Mouse (Mus musculus) E14TG2a.4 (cell line): ENCODE measurements around the gene Alg12.

Experiments used
- CTCF ChIP-seq: conservative IDR thresholded peaks from 2 replicates; pipeline ENCODE4 v1.5.1; 2014; ENCODE audit warnings: low read length
- NANOG ChIP-seq: IDR thresholded peaks from 2 replicates; pipeline ENCODE4 v1.6.1; 2014; ENCODE audit warnings: borderline replicate concordance, low read length, mixed read lengths

GRCm38 (mm10) chr15:88854969-88855830, 36.1 kb upstream of the Alg12 start:
- TF ChIP-seq CTCF (no peak), NANOG (no peak)
